Mouse (Mus musculus) megakaryocyte, embryonic 14.5 days (primary cell): Measurements from ENCODE around the gene Gm19402. TPM values are rescaled to one million over a fixed set of nuclear protein-coding genes. Genes with fewer than 3 reads are reported as not detected.

Source experiments
- H3K27me3 ChIP-seq: replicated peaks from 2 replicates; pipeline ENCODE3; 2012; ENCODE audit warnings: inconsistent platforms
- H3K36me3 ChIP-seq: replicated peaks from 2 replicates; pipeline ENCODE3; 2012; ENCODE audit warnings: low read length, inconsistent platforms, mixed read lengths
- H3K4me1 ChIP-seq: 2 replicates; pipeline ENCODE4 v1.6.1; 2012; ENCODE audit warnings: inconsistent platforms
- H3K4me3 ChIP-seq: replicated peaks from 2 replicates; pipeline ENCODE3; 2012; ENCODE audit warnings: moderate library complexity, mild to moderate bottlenecking, inconsistent platforms
- H3K9me3 ChIP-seq: 2 replicates; pipeline ENCODE4 v1.6.1; 2012; ENCODE audit warnings: inconsistent platforms
- FLI1 ChIP-seq: IDR thresholded peaks from 2 replicates; pipeline ENCODE4 v1.6.1; 2012; ENCODE audit warnings: low read length, inconsistent platforms, mixed read lengths
- GATA1 ChIP-seq: IDR thresholded peaks from 3 replicates; pipeline ENCODE4 v1.6.1; 2012; ENCODE audit warnings: mixed read lengths, low read length, inconsistent platforms, borderline replicate concordance
- polyA plus RNA-seq: library from polyadenylated mRNA; stranded (reverse); fragments of >175 nt; gene quantifications from 2 replicates; pipeline ENCODE4 v1.2.3, GENCODE M21; 2012; ENCODE audit warnings: low replicate concordance; ENCODE audit not compliant: insufficient read depth

Gene Gm19402
- polyA plus RNA-seq, 1 experiment, result not detected

DNA sequence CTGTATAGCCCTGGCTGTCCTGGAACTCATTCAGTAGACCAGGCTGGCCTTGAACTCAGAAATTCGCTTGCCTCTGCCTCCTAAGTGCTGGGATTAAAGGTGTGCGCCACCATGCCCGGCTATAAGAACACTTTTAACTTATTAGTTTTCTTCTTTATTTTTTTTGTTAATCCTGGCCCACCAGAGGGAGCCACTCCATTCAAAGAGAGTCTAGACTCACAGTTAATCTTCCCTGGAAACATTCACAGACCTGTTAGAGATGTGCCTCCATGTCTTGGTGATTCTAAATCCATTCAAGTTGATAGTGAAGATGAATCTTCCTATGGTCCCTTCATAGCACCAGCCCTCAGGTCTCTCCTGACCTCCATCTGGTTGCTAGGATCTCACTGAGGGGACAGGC is 19.3 kb upstream of the Gm19402 start:
- H3K4me1 ChIP-seq, result peaks cover 27% of the 10 kb centered on the region
- H3K9me3 ChIP-seq, result peaks cover 16% of the 10 kb centered on the region
- H3K4me3 ChIP-seq, result no peak overlapping the region
- TF ChIP-seq GATA1, result no peak
- no peak for TF ChIP-seq FLI1
- H3K36me3 ChIP-seq, result no peaks in the 10 kb centered on the region
- peaks cover 54% of the 10 kb centered on the region for H3K27me3 ChIP-seq

- TF ChIP-seq FLI1 (no peak), GATA1 (no peak)
- H3K36me3 ChIP-seq, result no peaks in the 10 kb centered on the region
- H3K4me1 ChIP-seq, result peaks cover 16% of the 10 kb centered on the region
- peaks cover 42% of the 10 kb centered on the region for H3K27me3 ChIP-seq
- peaks cover 23% of the 10 kb centered on the region for H3K9me3 ChIP-seq
- peak within 1 kb of the TSS; percentile 42 for H3K4me3 ChIP-seq
Observed at GRCm38 (mm10) chr10:77706326-77706725, 15.8 kb upstream of the Gm19402 start, which contains the start of gene Gm10272. Gene Gm10272 (plus strand): TSS chr10:77706626.

- TF ChIP-seq GATA1 (no peak), FLI1 (no peak)
Observed at GRCm38 (mm10) chr10:77697133-77697532, 6.6 kb upstream of the Gm19402 start, which contains the start of gene Gm9508. Gene Gm9508 (minus strand): TSS chr10:77697233.

GRCm38 (mm10) chr10:77687021-77687420 is 3.5 kb downstream of the Gm19402 start:
- TF ChIP-seq GATA1 (no peak), FLI1 (no peak)
- peaks cover 90% of the 10 kb centered on the region for H3K27me3 ChIP-seq
- no peaks in the 10 kb centered on the region; the same call in 1 of the 2 replicates for H3K4me1 ChIP-seq
- H3K36me3 ChIP-seq, result no peaks in the 10 kb centered on the region
- no peaks in the 10 kb centered on the region for H3K9me3 ChIP-seq
- no peak overlapping the region for H3K4me3 ChIP-seq

More at GRCm38 (mm10) chr10:77697133-77697532, 6.6 kb upstream of the Gm19402 start, which contains the start of gene Gm9508:
- no peaks in the 10 kb centered on the region; the same call in 1 of the 2 replicates for H3K4me1 ChIP-seq
- H3K36me3 ChIP-seq, result no peaks in the 10 kb centered on the region
- H3K27me3 ChIP-seq, result peaks cover 59% of the 10 kb centered on the region
- H3K9me3 ChIP-seq, result peaks cover 22% of the 10 kb centered on the region
- no peak within 1 kb of the TSS for H3K4me3 ChIP-seq

DNA sequence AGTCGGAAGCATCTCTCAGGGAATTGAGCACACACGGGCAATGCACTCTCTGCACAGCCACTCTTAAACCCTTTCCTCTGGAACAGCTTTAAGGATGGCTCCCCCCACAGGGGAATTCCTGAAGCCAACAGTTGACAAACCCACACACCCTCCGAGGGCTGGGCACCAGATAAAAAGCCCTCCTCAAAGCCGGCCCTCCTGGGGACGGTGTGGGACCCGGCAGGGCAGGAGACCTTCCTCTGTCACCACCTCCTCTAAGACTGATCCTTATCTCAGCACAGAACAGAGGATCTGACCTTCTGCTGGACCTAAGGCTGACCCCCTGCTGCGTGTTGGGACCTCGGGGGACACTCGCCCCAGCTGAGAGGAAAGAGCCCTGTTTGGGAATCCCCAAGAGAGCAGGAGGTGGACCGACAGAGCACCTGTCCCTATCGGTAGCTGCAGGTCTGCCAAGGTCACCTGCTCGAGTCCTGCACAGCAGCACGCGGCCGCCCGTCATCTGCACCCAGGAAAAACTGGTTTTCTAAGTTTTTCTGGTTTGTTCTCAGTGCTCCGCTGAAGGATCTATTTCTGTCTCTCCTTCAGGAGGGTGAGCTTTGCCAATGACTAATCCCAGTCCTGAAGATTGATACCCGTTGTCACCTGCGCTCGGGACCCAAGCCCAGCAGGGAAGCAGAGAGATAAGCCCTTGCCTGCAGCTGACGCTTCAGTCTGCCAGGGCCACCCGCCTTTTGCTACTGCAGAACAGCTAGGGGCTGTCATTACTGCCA is 4.5 kb downstream of the Gm19402 start, which contains the start of gene Tspear:
TSS of gene Tspear (plus strand) at position 675 of the 770 bp plus-strand sequence.
- H3K4me1 ChIP-seq, result no peaks in the 10 kb centered on the region; the same call in 1 of the 2 replicates
- H3K4me3 ChIP-seq, result no peak within 1 kb of the TSS
- peaks cover 84% of the 10 kb centered on the region for H3K27me3 ChIP-seq
- no peaks in the 10 kb centered on the region for H3K9me3 ChIP-seq
- no peaks in the 10 kb centered on the region for H3K36me3 ChIP-seq
- TF ChIP-seq FLI1 (no peak), GATA1 (no peak)

DNA sequence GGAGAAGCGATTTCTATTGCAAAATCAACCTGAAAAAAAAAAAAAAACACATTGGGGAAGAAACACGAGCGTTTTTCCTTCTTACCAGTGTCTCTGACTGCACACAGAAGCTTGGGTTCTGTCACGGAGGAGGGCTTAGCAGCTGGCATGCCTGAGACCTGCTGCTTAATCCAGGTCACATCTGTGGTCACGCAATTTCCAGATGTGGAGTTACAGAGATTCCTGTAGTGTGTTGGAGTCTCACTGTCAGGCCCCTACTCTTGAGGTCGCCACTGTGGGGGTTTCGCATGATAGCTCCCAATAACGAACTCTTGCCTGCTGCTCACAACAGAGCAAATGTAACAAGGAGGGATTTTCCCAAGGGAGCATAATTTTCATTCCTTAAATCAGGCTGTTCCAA is 6.4 kb downstream of the Gm19402 start:
- Histone ChIP-seq H3K27me3 (peaks cover 82% of the 10 kb centered on the region), H3K4me1 (no peaks in the 10 kb centered on the region), H3K36me3 (no peaks in the 10 kb centered on the region), H3K4me3 (no peak overlapping the region), H3K9me3 (no peaks in the 10 kb centered on the region)
- TF ChIP-seq GATA1 (no peak), FLI1 (no peak)

- peaks cover 80% of the 10 kb centered on the region for H3K27me3 ChIP-seq
- H3K36me3 ChIP-seq, result no peaks in the 10 kb centered on the region
- TF ChIP-seq GATA1, result no peak
- no peak for TF ChIP-seq FLI1
- peaks cover 3% of the 10 kb centered on the region; the same call in 1 of the 2 replicates for H3K4me1 ChIP-seq
- H3K4me3 ChIP-seq, result no peak overlapping the region
- H3K9me3 ChIP-seq, result peaks cover 4% of the 10 kb centered on the region
Observed at GRCm38 (mm10) chr10:77682994-77683393, 7.6 kb downstream of the Gm19402 start.

DNA sequence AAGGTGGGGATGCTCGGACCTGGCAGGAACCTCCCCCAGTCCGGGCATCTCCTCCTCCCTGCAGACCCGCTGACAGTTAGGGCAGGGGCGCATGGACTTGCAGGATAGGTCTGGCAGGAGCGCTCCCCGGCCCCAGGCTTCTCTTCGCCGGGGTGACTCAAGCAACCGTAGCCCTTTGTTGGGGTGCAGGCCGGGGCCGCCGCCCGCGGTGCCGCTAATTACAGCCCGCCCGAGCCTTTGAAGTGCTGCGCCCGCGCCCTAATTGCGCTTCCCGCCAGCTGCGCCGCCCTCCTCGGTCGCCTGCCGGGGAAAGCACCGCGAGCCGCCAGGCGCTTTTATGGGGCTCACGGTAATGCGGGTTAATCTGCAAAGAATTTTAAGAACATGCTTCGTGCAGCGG is 13.0 kb downstream of the Gm19402 start:
- peaks cover 75% of the 10 kb centered on the region for H3K27me3 ChIP-seq
- H3K4me3 ChIP-seq, result no peak overlapping the region
- peaks cover 8% of the 10 kb centered on the region for H3K9me3 ChIP-seq
- H3K36me3 ChIP-seq, result no peaks in the 10 kb centered on the region
- H3K4me1 ChIP-seq, result peaks cover 10% of the 10 kb centered on the region; the same call in 1 of the 2 replicates
- TF ChIP-seq FLI1 (no peak), GATA1 (no peak)

DNA sequence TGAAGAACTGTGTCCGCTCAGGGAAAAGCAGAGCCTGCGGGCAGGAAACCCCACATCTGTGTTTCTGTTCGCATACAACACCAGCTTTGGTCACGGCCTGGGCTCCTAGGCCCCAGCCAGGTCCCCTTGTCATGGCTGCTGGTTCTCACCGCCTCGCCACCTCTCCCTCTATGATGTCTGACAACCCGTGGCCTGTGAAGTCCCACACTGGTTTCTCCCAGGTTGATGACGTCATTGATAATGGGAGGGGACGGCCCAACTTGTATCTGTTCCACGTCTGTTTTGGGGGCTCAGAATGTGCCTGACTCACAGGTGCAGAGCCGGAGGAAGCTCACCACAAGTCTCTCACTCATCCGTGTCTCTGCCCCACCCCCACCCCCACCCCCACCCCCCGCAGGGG is 16.8 kb downstream of the Gm19402 start:
- Histone ChIP-seq H3K4me3 (no peak overlapping the region), H3K36me3 (no peaks in the 10 kb centered on the region), H3K9me3 (peaks cover 11% of the 10 kb centered on the region), H3K4me1 (peaks cover 17% of the 10 kb centered on the region), H3K27me3 (peaks cover 64% of the 10 kb centered on the region)
- no peak for TF ChIP-seq GATA1

DNA sequence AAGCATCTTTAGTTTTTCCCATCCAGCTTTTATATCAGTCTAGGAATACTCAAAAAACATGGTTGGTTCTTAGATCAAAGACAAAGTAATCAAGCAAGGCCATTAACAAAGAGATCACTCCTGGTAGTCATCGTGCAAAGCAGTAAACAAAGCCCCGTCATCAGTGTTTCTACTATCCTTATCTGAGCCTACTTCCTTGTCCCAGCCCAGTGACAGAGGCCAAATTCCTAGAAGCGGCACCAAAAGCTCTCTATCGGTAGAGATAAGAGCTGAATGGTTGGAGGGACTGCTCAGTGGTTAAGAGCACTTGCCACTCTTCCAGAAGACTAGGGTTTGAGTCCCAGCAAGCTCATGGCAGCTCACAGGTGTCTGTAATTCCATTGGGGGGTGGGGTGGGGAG is 19.0 kb downstream of the Gm19402 start:
- no peak for TF ChIP-seq GATA1
- no peak for TF ChIP-seq FLI1
- Histone ChIP-seq H3K4me3 (no peak overlapping the region), H3K9me3 (peaks cover 3% of the 10 kb centered on the region; the same call in 1 of the 2 replicates), H3K27me3 (peaks cover 62% of the 10 kb centered on the region), H3K36me3 (no peaks in the 10 kb centered on the region), H3K4me1 (peaks cover 7% of the 10 kb centered on the region)
